Mouse (Mus musculus) small intestine, adult 2 months (tissue): Measurements from ENCODE around the gene Nampt.

Experiments
- CTCF ChIP-seq: fragments of 200-500 bp; IDR thresholded peaks from 2 replicates; pipeline ENCODE4 v1.5.1; 2012; ENCODE audit warnings: low read depth, mild to moderate bottlenecking, control low read depth, inconsistent platforms, low read length, moderate library complexity, mixed read lengths; ENCODE audit not compliant: insufficient replicate concordance, insufficient read length; ENCODE audit errors: extremely low read depth
- POLR2A ChIP-seq: fragments of 200-500 bp; IDR thresholded peaks from 2 replicates; pipeline ENCODE4 v1.6.1; 2012; ENCODE audit warnings: low read depth, mild to moderate bottlenecking, control low read depth, inconsistent platforms, low read length, moderate library complexity

DNA sequence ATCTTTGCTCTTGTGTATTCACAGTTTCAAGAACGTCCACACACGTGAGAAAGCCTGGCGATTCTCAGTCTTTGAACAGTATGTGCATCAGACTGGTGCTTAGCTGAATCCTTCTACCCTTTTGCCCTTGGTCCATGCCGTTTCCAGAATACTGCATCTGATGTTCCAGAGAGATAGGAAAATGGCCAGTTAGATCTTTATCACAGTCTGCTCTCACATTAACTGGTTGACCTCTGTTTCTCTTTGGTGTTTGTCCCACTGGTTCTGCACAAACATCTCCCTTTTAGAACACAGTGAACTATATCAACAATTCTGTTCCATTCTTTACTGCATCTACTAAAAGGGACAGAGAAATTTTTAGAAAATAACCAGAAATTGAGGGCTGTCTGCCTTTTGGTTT lies 48.6 kb upstream of the Nampt start:
- no peak for TF ChIP-seq CTCF
- no peak for TF ChIP-seq POLR2A
